Comparison of ENCODE assay signal across 27 mouse cellular contexts in the genomic region with DNA sequence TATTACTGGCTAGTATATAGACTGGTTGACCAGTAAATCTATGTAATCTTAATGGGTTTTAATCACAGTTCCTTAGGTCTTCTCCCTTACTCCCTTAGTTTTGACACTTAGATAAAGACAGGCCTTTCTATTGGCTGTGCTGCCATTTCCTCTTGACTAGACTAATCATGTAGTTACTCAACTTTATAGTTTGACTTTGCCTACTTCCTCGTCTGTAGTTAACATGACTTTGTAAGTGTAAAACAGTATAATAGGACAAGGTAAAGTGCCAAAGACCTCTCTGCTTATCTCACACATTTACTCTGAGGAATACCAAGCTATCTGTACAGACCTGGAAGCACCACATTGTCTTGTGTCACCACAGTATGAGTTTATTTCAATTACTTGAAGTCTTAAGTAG.
"Had no signal": no experiment of that assay in that cellular context is flagged by ENCODE, and none has a peak within 500 bp of the region (broad histone marks: within the 10 kb centered on the region; RNA-seq: fewer than 3 reads in every experiment).

No protein-coding gene starts in this region.

- H3K9ac ChIP-seq: limb, embryonic 12.5 days; limb, embryonic 15.5 days; liver, embryonic 14.5 days; liver, postnatal 0 days; lung, embryonic 15.5 days; midbrain, embryonic 12.5 days; midbrain, embryonic 15.5 days; neural tube, embryonic 12.5 days; neural tube, embryonic 15.5 days had no signal

- H3K27me3 ChIP-seq: limb, embryonic 12.5 days; limb, embryonic 15.5 days; lung, embryonic 15.5 days; midbrain, embryonic 12.5 days; midbrain, embryonic 15.5 days; neural tube, embryonic 12.5 days; neural tube, embryonic 15.5 days had no signal

- H3K9me3 ChIP-seq: limb, embryonic 12.5 days; limb, embryonic 15.5 days; lung, embryonic 15.5 days; midbrain, embryonic 12.5 days; midbrain, embryonic 15.5 days; neural tube, embryonic 12.5 days; neural tube, embryonic 15.5 days had no signal

- H3K27ac ChIP-seq: layer of hippocampus, adult 2 months; limb, embryonic 12.5 days; limb, embryonic 15.5 days; liver, embryonic 14.5 days; lung, embryonic 15.5 days; midbrain, embryonic 12.5 days; midbrain, embryonic 15.5 days; neural tube, embryonic 12.5 days; neural tube, embryonic 15.5 days; stomach, postnatal 0 days had no signal

- DNase-seq: kidney, adult 18-20 months; kidney, adult 9 months; kidney, postnatal 14 days; kidney, postnatal 4 days; layer of hippocampus, adult 9-11 months; layer of hippocampus, postnatal 36 days; left cerebral cortex, postnatal 4 days; liver, postnatal 0 days; lung, postnatal 10 days; lung, postnatal 36 days; right cerebral cortex, adult 18-20 months; right cerebral cortex, postnatal 14 days; right cerebral cortex, postnatal 4 days; thymus, adult 2 months; thymus, postnatal 14 days; thymus, postnatal 4 days had no signal

- H3K4me2 ChIP-seq: limb, embryonic 12.5 days; limb, embryonic 15.5 days; liver, embryonic 11.5 days; lung, embryonic 15.5 days; midbrain, embryonic 12.5 days; midbrain, embryonic 15.5 days; neural tube, embryonic 12.5 days; neural tube, embryonic 15.5 days had no signal

- ATAC-seq: liver, postnatal 0 days; midbrain, embryonic 15.5 days had no signal

- H3K4me1 ChIP-seq: limb, embryonic 12.5 days; limb, embryonic 15.5 days; lung, embryonic 15.5 days; midbrain, embryonic 12.5 days; midbrain, embryonic 15.5 days; neural tube, embryonic 12.5 days; neural tube, embryonic 15.5 days had no signal

- H3K4me3 ChIP-seq: layer of hippocampus, adult 2 months; limb, embryonic 12.5 days; limb, embryonic 15.5 days; lung, embryonic 15.5 days; midbrain, embryonic 12.5 days; midbrain, embryonic 15.5 days; neural tube, embryonic 12.5 days; neural tube, embryonic 15.5 days had no signal
